Mouse (Mus musculus) embryonic facial prominence, embryonic 12.5 days (tissue): ENCODE results near the gene 2310034G01Rik. TPM values are rescaled to one million over a fixed set of nuclear protein-coding genes. Genes with fewer than 3 reads are reported as not detected.

ENCODE experiments used
- ATAC-seq: fragments of 200-750 bp; cut with Nextera tagmentation; 2 replicates; pipeline ENCODE4 v1.8.0; 2017; ENCODE audit not compliant: insufficient number of reproducible peaks, insufficient read depth, low FRiP score, low TSS enrichment
- H3K27ac ChIP-seq: fragments of 300-500 bp; sonication (generic); 2 replicates; pipeline ENCODE4 v1.5.1; 2016; ENCODE audit warnings: mild to moderate bottlenecking
- H3K27me3 ChIP-seq: fragments of 300-500 bp; sonication (generic); 2 replicates; pipeline ENCODE4 v1.6.1; 2016; ENCODE audit warnings: mild to moderate bottlenecking, moderate library complexity
- H3K36me3 ChIP-seq: fragments of 300-500 bp; sonication (generic); 2 replicates; pipeline ENCODE4 v1.6.1; 2016; ENCODE audit warnings: mild to moderate bottlenecking
- H3K4me1 ChIP-seq: fragments of 300-500 bp; sonication (generic); 2 replicates; pipeline ENCODE4 v1.6.1; 2016
- H3K4me2 ChIP-seq: fragments of 300-500 bp; sonication (generic); replicated peaks from 2 replicates; pipeline ENCODE4 v1.6.1; 2016; ENCODE audit warnings: mild to moderate bottlenecking, moderate library complexity
- H3K4me3 ChIP-seq: fragments of 300-500 bp; sonication (generic); 2 replicates; pipeline ENCODE4 v1.5.1; 2016; ENCODE audit warnings: mild to moderate bottlenecking
- H3K9ac ChIP-seq: fragments of 300-500 bp; sonication (generic); 2 replicates; pipeline ENCODE4 v1.6.1; 2016; ENCODE audit warnings: mild to moderate bottlenecking, moderate library complexity
- H3K9me3 ChIP-seq: fragments of 300-500 bp; sonication (generic); 2 replicates; pipeline ENCODE4 v1.6.1; 2016; ENCODE audit warnings: mild to moderate bottlenecking, moderate library complexity
- WGBS: fragments of 180-500 bp; shearing (Covaris S2); methylation state at CpG from one replicate; pipeline ENCODE4 v1.1.7; 2016; 5-methylcytosine and 5-hydroxymethylcytosine counted together
- polyA plus RNA-seq: library from polyadenylated mRNA; unstranded; fragments of >200 nt; fragmentation: Nextera tagmentation; extraction: Ambion mirVana; gene quantifications from 2 replicates; pipeline ENCODE4 v1.2.1, GENCODE M21; 2016

2310034G01Rik gene
- polyA plus RNA-seq, 1 experiment from 2014 or later, result 2.2 TPM

GRCm38 (mm10) chr19:46356701-46357138 lies 6.6 kb upstream of the 2310034G01Rik start:
- H3K27me3 ChIP-seq, result peaks cover 20% of the 10 kb centered on the region
- peak overlapping the region; percentile 41 for H3K9ac ChIP-seq
- no peak overlapping the region for H3K27ac ChIP-seq
- WGBS, result 1% methylated on average over 29 of the region's 29 CpGs
- ATAC-seq, result peak; percentile 89
- H3K36me3 ChIP-seq, result no peaks in the 10 kb centered on the region
- H3K4me3 ChIP-seq, result peak overlapping the region; percentile 41
- no peaks in the 10 kb centered on the region for H3K9me3 ChIP-seq
- peaks cover 6% of the 10 kb centered on the region; the same call in 1 of the 2 replicates for H3K4me1 ChIP-seq
- H3K4me2 ChIP-seq, result peak overlapping the region; percentile 68

DNA sequence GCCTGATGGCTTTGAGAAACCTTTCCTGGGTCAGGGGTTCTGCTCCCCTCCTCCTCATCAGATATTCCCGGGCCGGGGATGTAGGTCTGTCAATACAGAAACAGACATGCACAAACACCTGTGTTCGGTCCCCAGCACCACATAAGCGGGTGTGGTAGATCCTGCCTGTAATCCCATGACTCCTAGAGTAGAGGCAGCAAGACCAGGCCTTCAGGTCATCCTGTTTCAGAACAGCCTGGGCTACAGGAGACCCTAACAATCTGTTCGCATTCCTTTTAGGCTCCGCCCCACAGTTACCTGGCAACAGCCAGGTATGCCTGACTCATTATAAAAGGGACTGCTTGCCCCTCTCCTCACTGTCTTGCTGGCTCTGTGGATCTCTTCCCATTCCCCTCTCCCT lies 552 bp downstream of the 2310034G01Rik start:
- WGBS, result 26% methylated on average over 6 of the region's 6 CpGs
- H3K9ac ChIP-seq, result peak overlapping the region; percentile 83
- H3K9me3 ChIP-seq, result no peaks in the 10 kb centered on the region
- no peaks in the 10 kb centered on the region for H3K36me3 ChIP-seq
- H3K4me3 ChIP-seq, result peak overlapping the region; percentile 67
- H3K4me2 ChIP-seq, result peak overlapping the region; percentile 86
- ATAC-seq, result peak; percentile 30; the same call in 1 of the 2 replicates
- H3K27ac ChIP-seq, result no peak overlapping the region
- H3K27me3 ChIP-seq, result peaks cover 11% of the 10 kb centered on the region; the same call in 1 of the 2 replicates
- H3K4me1 ChIP-seq, result peaks cover 10% of the 10 kb centered on the region; the same call in 1 of the 2 replicates

GRCm38 (mm10) chr19:46348761-46349458 lies 1.2 kb downstream of the 2310034G01Rik start:
- H3K4me1 ChIP-seq, result peaks cover 10% of the 10 kb centered on the region; the same call in 1 of the 2 replicates
- peak overlapping the region; percentile 72 for H3K27ac ChIP-seq
- H3K27me3 ChIP-seq, result peaks cover 16% of the 10 kb centered on the region; the same call in 1 of the 2 replicates
- peak; percentile 77 for ATAC-seq
- H3K4me3 ChIP-seq, result peak overlapping the region; percentile 67
- H3K9ac ChIP-seq, result peak overlapping the region; percentile 83
- no peaks in the 10 kb centered on the region for H3K9me3 ChIP-seq
- no peaks in the 10 kb centered on the region for H3K36me3 ChIP-seq
- WGBS, result under 1% methylated on average over 78 of the region's 78 CpGs
- H3K4me2 ChIP-seq, result peak overlapping the region; percentile 86

GRCm38 (mm10) chr19:46347936-46348668 lies 2.0 kb downstream of the 2310034G01Rik start:
- H3K4me2 ChIP-seq, result peak overlapping the region; percentile 86
- no peaks in the 10 kb centered on the region for H3K36me3 ChIP-seq
- peaks cover 16% of the 10 kb centered on the region; the same call in 1 of the 2 replicates for H3K27me3 ChIP-seq
- H3K9me3 ChIP-seq, result no peaks in the 10 kb centered on the region
- 30% methylated on average over 14 of the region's 14 CpGs for WGBS
- peak overlapping the region; percentile 72 for H3K27ac ChIP-seq
- H3K9ac ChIP-seq, result peak overlapping the region; percentile 83
- peak overlapping the region; percentile 67 for H3K4me3 ChIP-seq
- no peak for ATAC-seq
- peaks cover 10% of the 10 kb centered on the region; the same call in 1 of the 2 replicates for H3K4me1 ChIP-seq

GRCm38 (mm10) chr19:46347146-46347545 lies 3.0 kb downstream of the 2310034G01Rik start:
- Histone ChIP-seq H3K27me3 (peaks cover 16% of the 10 kb centered on the region; the same call in 1 of the 2 replicates), H3K9me3 (no peaks in the 10 kb centered on the region), H3K4me1 (peaks cover 10% of the 10 kb centered on the region; the same call in 1 of the 2 replicates), H3K4me2 (no peak overlapping the region), H3K4me3 (no peak overlapping the region), H3K27ac (no peak overlapping the region), H3K9ac (no peak overlapping the region), H3K36me3 (no peaks in the 10 kb centered on the region)
- ATAC-seq, result no peak
- WGBS, result 97% methylated on average over 1 of the region's 1 CpGs

DNA sequence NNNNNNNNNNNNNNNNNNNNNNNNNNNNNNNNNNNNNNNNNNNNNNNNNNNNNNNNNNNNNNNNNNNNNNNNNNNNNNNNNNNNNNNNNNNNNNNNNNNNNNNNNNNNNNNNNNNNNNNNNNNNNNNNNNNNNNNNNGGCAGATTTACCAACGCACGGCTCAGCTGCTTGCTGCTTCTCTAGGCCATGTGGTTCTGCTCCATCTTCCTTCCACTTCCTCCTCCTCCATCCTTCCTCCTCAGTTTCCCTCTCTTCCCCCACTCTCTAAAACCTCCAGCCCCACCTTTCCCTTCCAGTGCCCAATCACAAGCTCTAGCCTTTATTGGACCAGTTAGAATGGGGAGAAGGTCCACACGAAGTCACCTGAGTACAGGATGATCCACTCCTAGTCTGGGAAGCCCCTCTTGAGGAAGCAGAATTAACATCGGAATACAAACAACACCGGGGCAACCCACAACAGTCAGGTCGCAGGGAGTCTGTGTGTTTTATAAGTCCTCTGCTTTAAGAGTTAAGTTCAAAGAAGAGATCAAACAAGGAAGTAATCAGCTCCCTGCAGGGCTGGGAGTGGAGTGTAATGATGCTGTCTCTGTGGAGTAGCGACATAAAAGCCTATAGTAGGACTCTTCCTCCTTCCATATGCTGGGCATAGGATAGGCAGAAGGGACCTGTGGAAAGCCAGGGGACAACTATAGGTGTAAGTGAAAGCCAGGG lies 5.2 kb downstream of the 2310034G01Rik start:
- no peaks in the 10 kb centered on the region for H3K9me3 ChIP-seq
- H3K27me3 ChIP-seq, result peaks cover 13% of the 10 kb centered on the region; the same call in 1 of the 2 replicates
- H3K36me3 ChIP-seq, result no peaks in the 10 kb centered on the region
- ATAC-seq, result no peak
- peaks cover 9% of the 10 kb centered on the region; the same call in 1 of the 2 replicates for H3K4me1 ChIP-seq
- 27% methylated on average over 7 of the region's 7 CpGs for WGBS
- H3K4me2 ChIP-seq, result no peak overlapping the region
- H3K4me3 ChIP-seq, result no peak overlapping the region
- H3K27ac ChIP-seq, result no peak overlapping the region
- H3K9ac ChIP-seq, result no peak overlapping the region

- H3K9me3 ChIP-seq, result no peaks in the 10 kb centered on the region
- ATAC-seq, result no peak
- no peak overlapping the region for H3K4me2 ChIP-seq
- H3K4me3 ChIP-seq, result no peak overlapping the region
- no peak overlapping the region for H3K27ac ChIP-seq
- H3K9ac ChIP-seq, result no peak overlapping the region
- peaks cover 6% of the 10 kb centered on the region; the same call in 1 of the 2 replicates for H3K27me3 ChIP-seq
- H3K36me3 ChIP-seq, result no peaks in the 10 kb centered on the region
- H3K4me1 ChIP-seq, result peaks cover 8% of the 10 kb centered on the region
- 85% methylated on average over 7 of the region's 7 CpGs for WGBS
Observed at GRCm38 (mm10) chr19:46339287-46339971, 10.7 kb downstream of the 2310034G01Rik start.

- Histone ChIP-seq H3K4me2 (peak overlapping the region; percentile 33), H3K4me3 (peak overlapping the region; percentile 59), H3K4me1 (peaks cover 8% of the 10 kb centered on the region), H3K9me3 (no peaks in the 10 kb centered on the region), H3K27me3 (0 out of 2 replicates have a peak, but pooled peaks cover 2% of the 10 kb centered on the region), H3K27ac (no peak overlapping the region), H3K9ac (no peak overlapping the region), H3K36me3 (no peaks in the 10 kb centered on the region)
- no peak for ATAC-seq
- WGBS, result 55% methylated on average over 6 of the region's 6 CpGs
Observed at GRCm38 (mm10) chr19:46338942-46339286, 11.2 kb downstream of the 2310034G01Rik start.

DNA sequence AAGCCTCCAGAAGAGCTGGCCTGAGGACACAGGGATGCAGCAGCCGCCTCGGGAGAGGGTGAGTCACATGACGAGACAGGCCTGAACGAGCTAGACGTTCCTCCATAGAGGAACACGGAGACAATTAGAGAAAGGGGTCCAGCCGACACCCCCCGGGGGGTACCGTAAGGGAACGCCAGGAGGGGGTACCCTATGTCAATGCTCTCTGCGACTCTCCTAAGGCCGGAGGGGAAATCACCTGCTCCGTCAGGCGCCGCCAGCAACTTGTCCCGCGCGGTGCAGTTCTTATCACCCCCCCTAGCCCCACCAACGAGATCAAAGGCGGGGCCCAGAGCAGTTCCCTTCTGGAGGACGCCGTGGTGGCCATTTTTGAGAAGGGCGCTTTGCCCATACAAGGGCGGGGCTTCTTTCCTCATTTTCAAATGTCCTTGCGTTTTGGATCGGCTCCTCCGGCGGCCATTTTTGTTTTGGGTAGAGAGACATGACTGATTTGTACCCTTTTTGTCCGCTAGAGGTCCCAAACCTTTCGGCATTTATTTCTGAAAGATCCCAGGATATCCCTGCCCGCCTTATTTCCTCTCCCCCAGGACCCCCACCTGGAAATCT lies 11.7 kb downstream of the 2310034G01Rik start, which contains the start of gene Cuedc2:
Gene Cuedc2 (minus strand): TSS at position 372 of the 606 bp plus-strand sequence.
- H3K27ac ChIP-seq, result 0 out of 2 replicates have a peak within 1 kb of the TSS, but pooled peaks have one; percentile 17

DNA sequence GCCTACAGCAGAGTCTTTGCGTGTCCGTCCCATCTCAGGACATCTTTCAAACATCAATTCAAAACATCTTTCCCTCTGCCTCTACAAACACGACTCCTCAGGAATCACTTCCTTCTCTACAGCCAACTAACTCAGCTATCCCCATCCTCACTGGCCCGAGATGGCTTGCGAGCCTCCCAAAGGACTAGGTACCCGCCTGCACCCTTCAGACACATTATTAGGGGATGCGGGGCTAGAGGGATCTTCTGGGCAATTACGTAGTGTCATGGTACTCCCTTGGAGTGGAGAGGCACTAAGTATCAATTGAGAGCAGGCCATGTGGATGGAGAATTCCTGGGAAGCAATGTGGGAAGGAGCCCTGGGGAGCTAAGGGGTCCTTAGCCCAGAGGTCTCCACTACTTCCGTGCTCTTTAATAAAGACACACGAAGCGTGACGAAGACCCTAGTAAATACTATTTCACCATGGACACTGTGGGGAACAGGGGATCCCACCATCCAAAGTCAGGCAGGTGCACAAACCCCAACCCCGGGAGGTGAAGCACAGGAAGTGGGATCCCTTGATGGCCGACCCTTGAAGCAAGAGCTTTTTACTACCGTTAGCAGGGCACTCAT lies 12.3 kb downstream of the 2310034G01Rik start:
- 35% methylated on average over 15 of the region's 15 CpGs for WGBS
- H3K9me3 ChIP-seq, result no peaks in the 10 kb centered on the region
- peak overlapping the region; percentile 60 for H3K9ac ChIP-seq
- H3K4me2 ChIP-seq, result peak overlapping the region; percentile 69
- 0 out of 2 replicates have a peak, but pooled peaks cover 2% of the 10 kb centered on the region for H3K27me3 ChIP-seq
- H3K27ac ChIP-seq, result 0 out of 2 replicates have a peak overlapping the region, but pooled peaks have one; percentile 17
- H3K4me3 ChIP-seq, result peak overlapping the region; percentile 59
- peak; percentile 8; the same call in 1 of the 2 replicates for ATAC-seq
- no peaks in the 10 kb centered on the region for H3K36me3 ChIP-seq
- H3K4me1 ChIP-seq, result peaks cover 8% of the 10 kb centered on the region

More for the DNA sequence above, 11.7 kb downstream of the 2310034G01Rik start, which contains the start of gene Cuedc2:
- 0 out of 2 replicates have a peak, but pooled peaks cover 2% of the 10 kb centered on the region for H3K27me3 ChIP-seq
- H3K36me3 ChIP-seq, result no peaks in the 10 kb centered on the region
- peak within 1 kb of the TSS; percentile 59 for H3K4me3 ChIP-seq
- H3K4me2 ChIP-seq, result peak within 1 kb of the TSS; percentile 69
- ATAC-seq, result peak; percentile 68
- H3K9ac ChIP-seq, result peak within 1 kb of the TSS; percentile 60
- peaks cover 8% of the 10 kb centered on the region for H3K4me1 ChIP-seq
- WGBS, result under 1% methylated on average over 31 of the region's 31 CpGs
- no peaks in the 10 kb centered on the region for H3K9me3 ChIP-seq
